Mouse (Mus musculus) hematopoietic stem cell, adult 5-6 weeks (primary cell): ENCODE measurements around the gene Bcar3. TPM values are rescaled to one million over a fixed set of nuclear protein-coding genes. Genes with fewer than 3 reads are reported as not detected.
A peak's percentile ranks its signal among the peaks of the same experiment; 100 is the strongest.

Source experiments
- ATAC-seq, 2 experiments: fragments of 125-278 bp in 1 of 2; replicated peaks in 1 of 2; 2 replicates each; pipeline ENCODE4 v1.8.0; 2016 to 2017; ENCODE audit warnings: inconsistent platforms in 2 of 2, mild to moderate bottlenecking in 2 of 2, moderate number of reproducible peaks in 2 of 2, low read depth in 1 of 2, moderate TSS enrichment in 1 of 2; ENCODE audit not compliant: low FRiP score in 2 of 2, poor library complexity in 2 of 2, severe bottlenecking in 2 of 2, insufficient read depth in 1 of 2, low TSS enrichment in 1 of 2
- total RNA-seq: library from RNA; stranded (forward); fragments of 172-1452, 232-1000 nt; gene quantifications from 2 replicates; pipeline ENCODE4 v1.2.3, GENCODE M21; 2017

Gene Bcar3
- total RNA-seq, 1 experiment from 2014 or later, result 2.8 TPM

DNA sequence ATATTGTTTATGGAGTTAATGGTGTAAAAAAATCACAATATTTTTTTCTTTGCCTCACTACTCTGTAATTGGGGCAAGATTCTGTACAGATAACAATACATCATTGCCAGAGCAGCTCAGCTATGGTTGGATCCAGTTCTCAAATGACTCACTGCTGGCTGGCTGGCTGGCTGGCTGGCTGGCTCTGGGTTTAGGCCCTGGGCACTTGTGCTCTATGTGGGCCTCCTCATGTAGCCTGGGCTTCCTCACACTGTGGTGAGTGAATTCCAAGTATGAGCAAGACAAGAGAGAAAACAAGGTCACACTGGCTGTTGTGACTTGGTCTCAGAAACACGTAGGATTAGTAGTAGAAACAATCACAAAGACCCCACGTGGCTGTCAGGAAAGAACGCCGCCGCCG, 23.4 kb downstream of the Bcar3 start:
- no peak for ATAC-seq

DNA sequence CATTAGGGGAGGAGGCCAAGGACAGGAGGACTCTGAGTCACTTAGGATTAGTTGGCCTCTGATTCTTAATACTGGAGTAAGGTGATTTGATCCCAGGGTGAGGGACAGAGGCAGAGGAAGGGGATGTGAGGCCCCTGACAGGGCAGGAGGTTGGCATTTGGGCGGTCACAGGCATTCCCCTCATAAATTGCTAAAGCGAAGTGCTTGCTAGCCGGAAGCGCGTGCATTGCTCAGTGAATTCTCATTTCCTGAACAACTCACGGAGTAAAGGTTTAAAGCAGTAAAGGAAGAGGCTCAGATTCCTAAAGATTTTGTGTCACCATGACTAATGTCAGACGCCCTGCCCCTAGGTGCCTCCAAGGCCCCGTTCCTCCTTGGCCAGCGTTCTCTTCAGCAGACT, 28.3 kb downstream of the Bcar3 start:
- peak; percentile 77 to 84 for ATAC-seq

DNA sequence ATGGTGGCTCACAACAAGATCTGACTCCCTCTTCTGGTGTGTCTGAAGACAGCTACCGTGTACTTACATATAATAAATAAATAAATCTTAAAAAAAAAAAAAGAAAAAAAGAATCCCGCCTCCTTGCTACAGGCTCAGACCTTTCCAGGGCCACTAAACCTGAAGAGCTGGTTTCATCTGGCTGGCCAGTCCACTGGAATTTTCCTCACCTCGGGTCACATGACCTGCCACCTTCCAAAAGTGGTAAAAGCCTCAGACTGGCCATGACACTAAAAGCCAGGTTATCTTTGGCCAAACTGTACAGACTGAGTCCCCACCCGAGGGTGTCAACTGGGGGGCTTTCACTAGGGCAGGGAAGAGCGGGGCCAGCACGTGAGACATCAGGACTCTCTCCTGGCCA, 29.9 kb downstream of the Bcar3 start:
- ATAC-seq, result no peak

DNA sequence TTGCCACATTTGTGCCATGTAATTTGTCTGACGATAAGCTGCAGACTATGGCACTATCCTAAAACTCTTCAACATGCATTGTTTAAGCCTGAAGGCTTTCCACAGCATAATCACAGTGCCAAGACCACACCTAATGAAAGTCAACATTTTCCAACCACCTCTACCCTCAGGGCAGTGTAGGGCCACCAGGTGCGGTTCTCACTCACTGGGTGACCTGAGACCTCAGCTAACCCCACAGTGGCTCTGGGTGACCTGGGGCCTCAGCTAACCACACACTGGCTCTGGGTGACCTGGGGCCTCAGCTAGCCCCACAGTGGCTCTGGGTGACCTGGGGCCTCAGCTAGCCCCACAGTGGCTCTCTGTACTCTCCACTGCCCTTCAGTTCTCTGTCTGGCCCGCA, 30.6 kb downstream of the Bcar3 start:
- ATAC-seq, result no peak

DNA sequence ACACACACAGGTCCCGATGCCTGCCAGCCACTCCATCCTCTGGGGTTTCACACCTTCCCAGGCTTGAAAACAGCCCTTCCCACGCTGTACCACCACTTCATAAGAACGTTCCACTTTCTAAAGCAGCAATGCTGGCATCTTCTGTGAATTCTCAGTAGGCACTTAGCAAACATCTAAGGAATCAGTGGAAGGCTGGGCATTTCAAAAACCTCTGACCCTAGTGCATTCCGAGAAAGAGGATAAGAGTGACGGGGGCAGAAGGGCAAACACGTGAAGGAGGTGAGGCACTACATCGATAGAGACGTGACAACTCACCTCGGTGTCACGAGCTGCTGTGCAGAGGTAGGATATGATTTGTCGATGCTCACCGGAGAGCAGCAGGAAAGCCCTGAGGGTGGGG, 36.5 kb downstream of the Bcar3 start:
- ATAC-seq, result no peak

GRCm38 (mm10) chr3:122333493-122333892, 39.6 kb downstream of the Bcar3 start:
- ATAC-seq, result no peak

DNA sequence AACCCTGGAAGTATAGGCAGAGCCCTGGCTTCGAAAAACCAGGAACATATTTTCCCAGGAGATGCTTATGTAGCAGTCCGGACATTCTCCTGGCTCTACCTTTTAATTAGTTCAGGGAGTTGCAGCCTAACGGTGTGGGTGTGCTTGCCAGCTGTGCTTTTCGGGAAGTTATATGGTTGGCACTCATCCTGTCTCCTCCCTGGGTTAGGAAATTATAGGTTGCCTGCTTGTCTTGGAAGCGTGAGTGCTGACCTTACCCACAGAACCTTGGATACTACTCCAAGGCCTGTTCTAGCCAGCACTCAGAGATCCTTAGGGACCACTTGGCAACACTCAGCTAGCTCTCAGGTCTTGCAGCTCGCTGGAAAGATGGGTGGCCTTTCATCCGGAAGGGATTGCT, 40.0 kb downstream of the Bcar3 start:
- peak in 1 of 2 experiments; percentile 10; a peak in 1 of 4 replicates for ATAC-seq

- ATAC-seq, result peak; percentile 65 to 68
These were observed 40.4 kb downstream of the Bcar3 start for GRCm38 (mm10) chr3:122334375-122334774.

GRCm38 (mm10) chr3:122336030-122336429, 42.1 kb downstream of the Bcar3 start:
- ATAC-seq, result no peak

DNA sequence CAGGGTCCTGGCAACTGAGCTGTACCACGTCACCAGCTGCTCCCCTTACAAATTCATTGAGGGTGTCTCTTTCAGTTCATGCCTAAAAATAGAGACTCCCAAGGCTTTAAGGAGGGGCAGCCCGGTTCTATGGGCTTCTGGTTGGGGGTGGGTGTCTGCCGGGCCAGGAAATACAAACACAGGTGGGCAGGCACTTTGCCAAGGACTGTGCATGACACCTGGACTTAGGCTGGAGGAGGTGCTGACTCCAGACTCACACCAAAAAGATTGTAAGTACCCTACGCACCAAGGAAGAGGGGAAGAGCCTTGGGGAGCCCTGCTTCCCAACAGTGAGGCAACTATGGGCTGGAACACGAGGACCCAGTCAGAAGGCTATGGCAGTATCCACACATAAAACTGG, 44.1 kb downstream of the Bcar3 start:
- ATAC-seq, result no peak

GRCm38 (mm10) chr3:122338897-122339296, 45.0 kb downstream of the Bcar3 start:
- ATAC-seq, result no peak

DNA sequence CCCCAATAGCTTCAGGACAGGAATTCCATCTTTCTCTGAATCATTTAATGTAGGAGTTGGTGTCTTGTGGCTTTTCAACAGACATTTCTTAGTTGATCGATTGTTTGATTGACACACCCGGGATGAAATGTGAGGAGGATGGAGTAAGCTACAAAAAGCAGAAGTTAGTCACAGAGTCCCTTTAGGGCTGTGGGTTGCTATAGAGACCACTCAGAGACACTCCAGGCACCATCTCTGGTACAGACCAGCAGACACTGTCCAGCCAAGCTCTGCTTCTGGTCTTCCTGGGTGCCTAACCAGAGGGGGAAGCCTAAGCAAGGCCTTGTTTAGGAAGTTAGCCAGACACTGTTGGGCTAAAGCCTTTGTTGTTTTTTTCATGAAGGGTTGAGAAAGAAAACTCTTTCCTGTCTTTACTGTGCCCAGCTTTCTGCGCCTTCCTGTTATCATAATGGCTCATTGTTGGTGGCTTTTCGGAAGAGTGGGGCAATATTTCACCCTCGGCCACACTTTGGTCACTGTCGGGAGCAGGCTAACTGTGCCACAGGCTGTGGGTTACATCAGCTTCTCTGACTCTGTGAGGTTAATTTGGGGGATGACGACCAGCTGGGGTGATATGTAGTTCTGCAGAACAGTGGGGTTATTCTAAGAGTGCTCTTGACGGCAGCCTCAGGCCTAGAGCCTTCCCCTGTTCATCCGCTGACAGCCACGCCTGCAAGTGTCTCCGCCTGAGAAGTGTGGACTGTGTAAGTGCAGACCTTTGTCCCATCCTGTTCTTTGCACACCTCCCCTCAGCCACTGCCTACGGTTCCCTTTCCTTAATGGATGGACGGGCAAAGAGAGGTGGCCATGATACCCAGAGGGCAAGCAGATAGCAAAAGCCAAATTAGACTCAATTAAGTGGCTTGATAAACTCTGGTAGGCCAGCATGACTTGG, 46.5 kb downstream of the Bcar3 start:
- ATAC-seq, result peak; percentile 88 to 90

GRCm38 (mm10) chr3:122343437-122343853, 49.5 kb downstream of the Bcar3 start:
- ATAC-seq, result no peak

GRCm38 (mm10) chr3:122344350-122344749, 50.4 kb downstream of the Bcar3 start:
- no peak for ATAC-seq

DNA sequence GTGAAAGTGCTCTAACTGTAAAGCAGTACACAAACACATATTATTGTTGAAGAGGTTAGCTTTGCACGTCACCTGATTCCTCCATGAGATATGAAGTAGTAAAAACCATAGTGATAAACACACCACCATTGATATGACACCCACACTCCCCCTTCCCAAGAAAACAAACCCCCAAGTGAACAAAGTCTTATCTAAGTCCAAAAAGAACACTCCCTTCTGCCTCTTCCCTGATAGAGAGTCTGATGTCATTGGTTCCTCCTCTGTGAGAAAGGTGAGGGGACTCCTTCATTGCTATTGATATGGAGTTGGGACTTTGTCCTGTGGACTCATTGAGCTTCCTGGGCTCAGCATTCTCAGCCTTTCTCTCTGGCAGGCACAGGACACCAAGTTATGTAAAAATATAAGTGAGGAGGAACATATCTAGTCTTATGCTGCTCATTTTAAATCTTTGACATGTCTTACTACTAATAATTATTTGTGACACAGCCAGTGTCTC, 52.1 kb downstream of the Bcar3 start:
- ATAC-seq, result no peak

DNA sequence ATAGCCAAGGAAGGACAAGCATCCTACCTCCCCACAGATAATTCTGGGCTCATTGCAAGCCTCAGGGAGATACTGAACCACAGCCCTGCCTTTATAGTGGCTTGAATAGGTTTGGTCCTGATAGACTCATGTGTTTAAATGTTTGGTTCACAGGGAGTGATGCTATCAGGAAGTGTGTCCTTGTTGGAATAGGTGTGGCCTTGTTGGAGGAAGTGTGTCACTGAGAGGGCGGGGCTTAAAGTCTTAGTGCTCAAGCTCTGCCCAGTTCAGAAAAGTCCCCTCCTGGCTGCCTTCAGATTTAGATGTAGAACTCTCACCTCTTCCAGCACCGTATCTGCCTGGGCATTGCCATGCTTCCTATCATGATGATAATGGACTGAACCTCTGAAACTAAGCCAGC, 52.7 kb downstream of the Bcar3 start:
- no peak for ATAC-seq

DNA sequence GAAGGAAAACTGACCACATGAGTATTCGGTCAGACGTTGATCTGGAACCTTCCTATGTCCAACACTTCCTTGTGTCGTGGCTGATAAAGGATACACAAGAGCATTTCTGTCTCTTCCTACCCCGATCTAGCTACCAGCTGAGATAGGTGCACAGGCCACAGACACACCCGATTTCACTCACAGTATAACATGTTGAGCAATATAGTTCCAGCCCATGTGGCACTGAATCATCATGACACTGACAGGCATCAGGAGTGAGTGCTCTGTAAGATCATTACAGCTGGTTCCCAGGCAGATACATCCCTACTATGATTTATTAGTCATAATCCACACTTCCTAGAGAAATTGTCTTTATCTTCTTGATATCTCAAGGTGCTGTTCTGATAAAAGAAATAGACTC, 54.7 kb downstream of the Bcar3 start:
- no peak for ATAC-seq

- no peak for ATAC-seq
These were observed 58.9 kb downstream of the Bcar3 start for GRCm38 (mm10) chr3:122352801-122353200.

- no peak for ATAC-seq
These were observed 65.5 kb downstream of the Bcar3 start for GRCm38 (mm10) chr3:122359426-122359825.
